In genomic region chr17:31715006-31715405, GRCm38 (mm10) we compare ENCODE assay signal across 28 mouse cellular contexts. TPM values are rescaled to one million over a fixed set of nuclear protein-coding genes. Genes with fewer than 3 reads are reported as not detected.
DNase-seq lines count a peak whose midpoint lies in the region; ATAC-seq and TF ChIP-seq lines count a peak whose summit lies in the region.
"Had no signal": no experiment of that assay in that cellular context is flagged by ENCODE, and none has a peak within 500 bp of the region (broad histone marks: within the 10 kb centered on the region; RNA-seq: fewer than 3 reads in every experiment).

No protein-coding gene starts in this region.

- no peak overlapping the region for H3K27ac ChIP-seq in forebrain, embryonic 14.5 days (ENCODE audit: low read depth, low read length)
- no peak overlapping the region for H3K27ac ChIP-seq in forebrain, embryonic 16.5 days (ENCODE audit: low read length)
- H3K27ac ChIP-seq in lung, embryonic 15.5 days, result 0 out of 2 replicates have a peak overlapping the region, but pooled peaks have one; percentile 78
- no peak overlapping the region for H3K27ac ChIP-seq in midbrain, postnatal 0 days (ENCODE audit: low read depth, low read length)
- no peak overlapping the region for H3K27ac ChIP-seq in midbrain, embryonic 11.5 days (ENCODE audit: low read depth, low read length)
- H3K27ac ChIP-seq: embryonic facial prominence, embryonic 10.5 days; embryonic facial prominence, embryonic 12.5 days; forebrain, embryonic 13.5 days had no signal

- no peak overlapping the region for H3K9ac ChIP-seq in forebrain, embryonic 14.5 days (ENCODE audit: low read length)
- H3K9ac ChIP-seq in forebrain, embryonic 16.5 days (replicated peaks; ENCODE audit: low read depth, low read length), result no peak overlapping the region
- H3K9ac ChIP-seq in lung, embryonic 15.5 days, result no peak overlapping the region
- H3K9ac ChIP-seq in midbrain, postnatal 0 days (replicated peaks; ENCODE audit: low read length, poor library complexity, severe bottlenecking), result no peak overlapping the region
- H3K9ac ChIP-seq in midbrain, embryonic 11.5 days (ENCODE audit: low read length), result no peak overlapping the region
- H3K9ac ChIP-seq: embryonic facial prominence, embryonic 12.5 days; forebrain, embryonic 13.5 days; forebrain, postnatal 0 days had no signal

- no peak for ATAC-seq in forebrain, embryonic 14.5 days
- ATAC-seq in forebrain, embryonic 16.5 days, result no peak
- no peak for ATAC-seq in lung, embryonic 15.5 days (ENCODE audit: borderline replicate concordance, extremely low read depth, low FRiP score, low TSS enrichment)
- ATAC-seq in midbrain, postnatal 0 days (ENCODE audit: low FRiP score), result no peak
- ATAC-seq in midbrain, embryonic 11.5 days (ENCODE audit: low FRiP score), result no peak
- ATAC-seq: activated CD4-positive, CD25-positive, alpha-beta regulatory T cell, adult 4 months; CD4-positive, CD25-positive, alpha-beta regulatory T cell, adult 4 months; forebrain, embryonic 13.5 days; forebrain, postnatal 0 days; Patski had no signal

- 27% methylated on average over 11 of the region's 11 CpGs for WGBS in forebrain, embryonic 14.5 days
- 27% methylated on average over 11 of the region's 11 CpGs for WGBS in forebrain, embryonic 16.5 days
- WGBS in lung, embryonic 15.5 days, result 69% methylated on average over 11 of the region's 11 CpGs
- 49% methylated on average over 11 of the region's 11 CpGs for WGBS in midbrain, postnatal 0 days
- WGBS in midbrain, embryonic 11.5 days, result 76% methylated on average over 11 of the region's 11 CpGs

- no peak for TF ChIP-seq CTCF in midbrain, postnatal 0 days (IDR thresholded peaks at IDR 0.05)

- no peaks in the 10 kb centered on the region for H3K36me3 ChIP-seq in forebrain, embryonic 14.5 days (ENCODE audit: control insufficient read depth, insufficient read depth, low read length)
- no peaks in the 10 kb centered on the region for H3K36me3 ChIP-seq in forebrain, embryonic 16.5 days (ENCODE audit: control insufficient read depth, insufficient read depth)
- no peaks in the 10 kb centered on the region for H3K36me3 ChIP-seq in lung, embryonic 15.5 days
- H3K36me3 ChIP-seq in midbrain, postnatal 0 days (ENCODE audit: insufficient read depth, low read length), result no peaks in the 10 kb centered on the region
- no peaks in the 10 kb centered on the region for H3K36me3 ChIP-seq in midbrain, embryonic 11.5 days (ENCODE audit: control insufficient read depth, insufficient read depth, low read length)
- H3K36me3 ChIP-seq: embryonic facial prominence, embryonic 10.5 days; embryonic facial prominence, embryonic 12.5 days; G1E had no signal

- no peak overlapping the region for H3K4me3 ChIP-seq in forebrain, embryonic 14.5 days (ENCODE audit: low read depth, low read length)
- no peak overlapping the region for H3K4me3 ChIP-seq in forebrain, embryonic 16.5 days (replicated peaks; ENCODE audit: low read length)
- H3K4me3 ChIP-seq in lung, embryonic 15.5 days, result no peak overlapping the region
- no peak overlapping the region for H3K4me3 ChIP-seq in midbrain, postnatal 0 days (ENCODE audit: low read depth, low read length)
- no peak overlapping the region for H3K4me3 ChIP-seq in midbrain, embryonic 11.5 days (ENCODE audit: low read depth, low read length)
- H3K4me3 ChIP-seq: embryonic facial prominence, embryonic 10.5 days; embryonic facial prominence, embryonic 12.5 days; forebrain, embryonic 13.5 days had no signal

- H3K27me3 ChIP-seq in forebrain, embryonic 14.5 days (replicated peaks; ENCODE audit: control insufficient read depth, insufficient read depth, low read length), result no peaks in the 10 kb centered on the region
- H3K27me3 ChIP-seq in forebrain, embryonic 16.5 days (replicated peaks; ENCODE audit: control insufficient read depth, insufficient read depth, low read length), result no peaks in the 10 kb centered on the region
- no peaks in the 10 kb centered on the region for H3K27me3 ChIP-seq in lung, embryonic 15.5 days
- H3K27me3 ChIP-seq in midbrain, postnatal 0 days (ENCODE audit: insufficient read depth, low read length), result no peaks in the 10 kb centered on the region
- H3K27me3 ChIP-seq in midbrain, embryonic 11.5 days (ENCODE audit: control insufficient read depth, insufficient read depth, low read length), result no peaks in the 10 kb centered on the region
- H3K27me3 ChIP-seq: CH12.LX; embryonic facial prominence, embryonic 12.5 days; forebrain, embryonic 13.5 days; Patski had no signal

- no peaks in the 10 kb centered on the region for H3K4me1 ChIP-seq in forebrain, embryonic 14.5 days (ENCODE audit: control insufficient read depth, insufficient read depth, low read length)
- H3K4me1 ChIP-seq in forebrain, embryonic 16.5 days (replicated peaks; ENCODE audit: control insufficient read depth, insufficient read depth, low read length), result peaks cover 9% of the 10 kb centered on the region; the same call in 1 of the 2 replicates
- H3K4me1 ChIP-seq in lung, embryonic 15.5 days, result peaks cover 9% of the 10 kb centered on the region; the same call in 1 of the 2 replicates
- H3K4me1 ChIP-seq in midbrain, postnatal 0 days (ENCODE audit: insufficient read depth, low read length), result no peaks in the 10 kb centered on the region
- H3K4me1 ChIP-seq in midbrain, embryonic 11.5 days (ENCODE audit: control insufficient read depth, insufficient read depth, low read length), result no peaks in the 10 kb centered on the region

- no peaks in the 10 kb centered on the region for H3K9me3 ChIP-seq in forebrain, embryonic 14.5 days (replicated peaks; ENCODE audit: control insufficient read depth, low read length)
- no peaks in the 10 kb centered on the region for H3K9me3 ChIP-seq in forebrain, embryonic 16.5 days (ENCODE audit: control insufficient read depth, low read length)
- H3K9me3 ChIP-seq in lung, embryonic 15.5 days, result no peaks in the 10 kb centered on the region; the same call in 1 of the 2 replicates
- no peaks in the 10 kb centered on the region for H3K9me3 ChIP-seq in midbrain, postnatal 0 days (ENCODE audit: low read length)
- H3K9me3 ChIP-seq in midbrain, embryonic 11.5 days (ENCODE audit: control insufficient read depth, low read length), result no peaks in the 10 kb centered on the region
- H3K9me3 ChIP-seq: embryonic facial prominence, embryonic 10.5 days; embryonic facial prominence, embryonic 12.5 days; forebrain, embryonic 13.5 days; G1E had no signal

- H3K4me2 ChIP-seq in forebrain, embryonic 14.5 days (ENCODE audit: low read length), result no peak overlapping the region
- no peak overlapping the region for H3K4me2 ChIP-seq in forebrain, embryonic 16.5 days (ENCODE audit: low read length)
- no peak overlapping the region for H3K4me2 ChIP-seq in lung, embryonic 15.5 days
- no peak overlapping the region for H3K4me2 ChIP-seq in midbrain, postnatal 0 days (ENCODE audit: low read depth, low read length, poor library complexity, severe bottlenecking)
- H3K4me2 ChIP-seq in midbrain, embryonic 11.5 days, result no peak overlapping the region
- H3K4me2 ChIP-seq: embryonic facial prominence, embryonic 12.5 days; forebrain, embryonic 13.5 days had no signal

- peak; percentile 31 for DNase-seq in forebrain, embryonic 14.5 days (ENCODE audit: low spot score)
- no peak for DNase-seq in lung, postnatal 4 days
- DNase-seq in midbrain, postnatal 0 days (ENCODE audit: low spot score), result peak; percentile 36
- no peak for DNase-seq in midbrain, embryonic 11.5 days (ENCODE audit: low spot score, missing footprints)
- peak; percentile 53 for DNase-seq in retina, postnatal 1 day
- no peak for DNase-seq in cerebellum, adult 11-12 months
- DNase-seq: adrenal gland, adult 8-10 months; adrenal gland, postnatal 14 days; adrenal gland, postnatal 36 days; B cell, adult 2 months; cerebellum, adult 11 months; cerebellum, adult 2 months; cerebellum, adult 9-10 months; cerebellum, postnatal 10 days; cerebellum, postnatal 25 days; forebrain, postnatal 0 days had no signal

RNA-seq across cellular contexts. Expression of gene Cryaa, which starts 37.4 kb away (rescaled TPM):
- polyA plus RNA-seq in forebrain, embryonic 14.5 days (2014; fragmentation: Nextera tagmentation; extraction: Ambion mirVana), result 0.14 TPM in 1 of 2 replicates, not detected in the other
- polyA plus RNA-seq in forebrain, embryonic 16.5 days (2015; fragmentation: Nextera tagmentation; extraction: Ambion mirVana), result not detected in 2 replicates
- not detected in 2 replicates for polyA plus RNA-seq in lung, embryonic 15.5 days (2015; fragmentation: Nextera tagmentation; extraction: Ambion mirVana)
- 1.6 and 1.9 TPM in 2 replicates for total RNA-seq in midbrain, postnatal 0 days (2014; rRNA removed)
- polyA plus RNA-seq in midbrain, postnatal 0 days (2015; fragmentation: Nextera tagmentation; extraction: Ambion mirVana), result 0.37 and 0.39 TPM in 2 replicates
- polyA plus RNA-seq in midbrain, embryonic 11.5 days (2014; fragmentation: Nextera tagmentation; extraction: Ambion mirVana), result not detected in 2 replicates
- total RNA-seq: adrenal gland, adult 18-20 months; adrenal gland, adult 8-10 months; adrenal gland, postnatal 14 days; adrenal gland, postnatal 36 days; forebrain, postnatal 0 days; G1E had no signal
- polyA plus RNA-seq: activated CD4-positive, CD25-positive, alpha-beta regulatory T cell, adult 4 months; CD4-positive, CD25-positive, alpha-beta regulatory T cell, adult 4 months; forebrain, embryonic 11.5 days; forebrain, embryonic 13.5 days; forebrain, postnatal 0 days; G1E; Patski had no signal

RNA-seq across cellular contexts. Expression of gene U2af1, which starts 56.3 kb away (rescaled TPM):
- 165 and 172 TPM in 2 replicates for polyA plus RNA-seq in forebrain, embryonic 14.5 days (2014; fragmentation: Nextera tagmentation; extraction: Ambion mirVana)
- polyA plus RNA-seq in forebrain, embryonic 16.5 days (2015; fragmentation: Nextera tagmentation; extraction: Ambion mirVana), result 266 and 267 TPM in 2 replicates
- 332 and 360 TPM in 2 replicates for polyA plus RNA-seq in lung, embryonic 15.5 days (2015; fragmentation: Nextera tagmentation; extraction: Ambion mirVana)
- 55.5 and 72.9 TPM in 2 replicates for total RNA-seq in midbrain, postnatal 0 days (2014; rRNA removed)
- polyA plus RNA-seq in midbrain, postnatal 0 days (2015; fragmentation: Nextera tagmentation; extraction: Ambion mirVana), result 182 and 188 TPM in 2 replicates
- 195 and 201 TPM in 2 replicates for polyA plus RNA-seq in midbrain, embryonic 11.5 days (2014; fragmentation: Nextera tagmentation; extraction: Ambion mirVana)

Comparison
In these comparisons a context has a peak if more than half of its experiments do, and no peak if none do; other contexts are left out.
1. DNase-seq: peak in forebrain, embryonic 14.5 days (single experiment), midbrain, postnatal 0 days (single experiment) and retina, postnatal 1 day (single experiment); none in lung, postnatal 4 days (0 of 2), midbrain, embryonic 11.5 days (single experiment) and cerebellum, adult 11-12 months (single experiment).